Mouse (Mus musculus) C2C12 (cell line): ENCODE data around the gene Mrvi1.

Experiments used
- CEBPB ChIP-seq: IDR thresholded peaks from one replicate; pipeline ENCODE4 v1.6.1; 2011; ENCODE audit warnings: low read depth, mild to moderate bottlenecking, control low read depth, moderate library complexity
- CTCF ChIP-seq: IDR thresholded peaks from one replicate; pipeline ENCODE4 v1.5.1; 2011; ENCODE audit not compliant: control insufficient read depth, insufficient read depth, insufficient read length
- MAX ChIP-seq: IDR thresholded peaks from one replicate; pipeline ENCODE4 v1.6.1; 2011; ENCODE audit warnings: mild to moderate bottlenecking, control low read depth
- MYOD1 ChIP-seq: IDR thresholded peaks from one replicate; pipeline ENCODE4 v1.6.1; 2011; ENCODE audit warnings: low read depth; ENCODE audit not compliant: control insufficient read depth, insufficient read length
- MYOG ChIP-seq: IDR thresholded peaks from one replicate; pipeline ENCODE4 v1.6.1; 2011; ENCODE audit not compliant: control insufficient read depth, insufficient read length; ENCODE audit errors: extremely low read depth

GRCm38 (mm10) chr7:110868807-110869206, 113.5 kb downstream of the Mrvi1 start:
- TF ChIP-seq MYOD1 (no peak), MYOG (no peak), CTCF (no peak), MAX (no peak), CEBPB (no peak)
